Comparison of ENCODE assay signal across 12 mouse cellular contexts in genomic region chr14:67574346-67574949, GRCm38 (mm10).
DNase-seq lines count a peak whose midpoint lies in the region; ATAC-seq and TF ChIP-seq lines count a peak whose summit lies in the region.
"Had no signal": no experiment of that assay in that cellular context is flagged by ENCODE, and none has a peak within 500 bp of the region (broad histone marks: within the 10 kb centered on the region; RNA-seq: fewer than 3 reads in every experiment).

No protein-coding gene starts in this region.

- no peaks in the 10 kb centered on the region for H3K36me3 ChIP-seq in heart, embryonic 12.5 days
- H3K36me3 ChIP-seq: embryonic facial prominence, embryonic 12.5 days had no signal

- no peak overlapping the region for H3K9ac ChIP-seq in heart, embryonic 12.5 days
- H3K9ac ChIP-seq: embryonic facial prominence, embryonic 12.5 days had no signal

- 0 out of 2 replicates have a peak, but pooled peaks cover 4% of the 10 kb centered on the region for H3K9me3 ChIP-seq in heart, embryonic 12.5 days (replicated peaks)
- H3K9me3 ChIP-seq: embryonic facial prominence, embryonic 12.5 days had no signal

- no peaks in the 10 kb centered on the region for H3K4me1 ChIP-seq in heart, embryonic 12.5 days (replicated peaks)
- no peaks in the 10 kb centered on the region for H3K4me1 ChIP-seq in lung, adult 2 months (ENCODE audit: control insufficient read depth, insufficient read depth, low read length)

- intact Hi-C loops in heart, postnatal 14 days (cut with DNase I) = no loop called here

- H3K27me3 ChIP-seq in heart, embryonic 12.5 days (replicated peaks) = 0 out of 2 replicates have a peak, but pooled peaks cover 8% of the 10 kb centered on the region

- no peak overlapping the region for H3K27ac ChIP-seq in heart, embryonic 12.5 days (ENCODE audit: poor library complexity, severe bottlenecking)
- H3K27ac ChIP-seq: embryonic facial prominence, embryonic 12.5 days had no signal

- no peak for ATAC-seq in heart, embryonic 12.5 days (ENCODE audit: insufficient number of reproducible peaks, low FRiP score)
- ATAC-seq: Patski had no signal

- H3K4me2 ChIP-seq in heart, embryonic 12.5 days = no peak overlapping the region
- H3K4me2 ChIP-seq: embryonic facial prominence, embryonic 12.5 days had no signal

- no peak for TF ChIP-seq POLR2A in lung, adult 2 months (IDR thresholded peaks at IDR 0.05; ENCODE audit: borderline replicate concordance, extremely low read depth, low read depth, low read length)

- DNase-seq in adrenal gland, postnatal 14 days = peak; percentile 53
- DNase-seq in adrenal gland, postnatal 25 days = no peak
- peak; percentile 9 to 33 for DNase-seq in heart, postnatal 14 days
- peak; percentile 3 for DNase-seq in lung, postnatal 25 days (ENCODE audit: low spot score)
- DNase-seq in lung, adult 2 months = no peak
- DNase-seq in adipocyte (ENCODE audit: low spot score) = peak; percentile 75
- no peak for DNase-seq in thymus, postnatal 25 days
- DNase-seq: gastrocnemius, postnatal 36 days; kidney, adult 8-10 months had no signal

- no peak overlapping the region for H3K4me3 ChIP-seq in heart, embryonic 12.5 days
- H3K4me3 ChIP-seq in lung, adult 2 months (replicated peaks; ENCODE audit: extremely low read depth, low read depth, low read length) = no peak overlapping the region
- H3K4me3 ChIP-seq: embryonic facial prominence, embryonic 12.5 days had no signal

- 73% methylated on average over 7 of the region's 7 CpGs for WGBS in heart, embryonic 12.5 days
- 53% methylated on average over 7 of the region's 7 CpGs for WGBS in lung, adult 2 months

- TF ChIP-seq CTCF in lung, adult 2 months (IDR thresholded peaks at IDR 0.05; ENCODE audit: insufficient read depth, low read length) = no peak

Comparison
In these comparisons a context has a peak if more than half of its experiments do, and no peak if none do; other contexts are left out.
1. DNase-seq: peak in adrenal gland, postnatal 14 days (single experiment), heart, postnatal 14 days (2 of 2), lung, postnatal 25 days (single experiment) and adipocyte (single experiment); none in adrenal gland, postnatal 25 days (single experiment), lung, adult 2 months (single experiment) and thymus, postnatal 25 days (single experiment).